ENCODE assay signal across 24 mouse cellular contexts in genomic region chr8:116167874-116168273, GRCm38 (mm10).
"Had no signal": no experiment of that assay in that cellular context is flagged by ENCODE, and none has a peak within 500 bp of the region (broad histone marks: within the 10 kb centered on the region; RNA-seq: fewer than 3 reads in every experiment).

No protein-coding gene starts in this region.

- H3K36me3 ChIP-seq: heart, embryonic 10.5 days; heart, embryonic 12.5 days; hindbrain, embryonic 13.5 days; hindbrain, embryonic 15.5 days; kidney, embryonic 15.5 days; limb, embryonic 13.5 days; limb, embryonic 15.5 days had no signal

- H3K9me3 ChIP-seq: heart, embryonic 10.5 days; heart, embryonic 12.5 days; hindbrain, embryonic 13.5 days; hindbrain, embryonic 15.5 days; kidney, embryonic 15.5 days; limb, embryonic 13.5 days; limb, embryonic 15.5 days had no signal

- H3K27ac ChIP-seq: heart, embryonic 10.5 days; hindbrain, embryonic 13.5 days; hindbrain, embryonic 15.5 days; hindbrain, postnatal 0 days; kidney, embryonic 15.5 days; kidney, postnatal 0 days; limb, embryonic 13.5 days; limb, embryonic 15.5 days had no signal

- H3K4me3 ChIP-seq: heart, embryonic 10.5 days; heart, embryonic 12.5 days; hindbrain, embryonic 13.5 days; hindbrain, embryonic 15.5 days; kidney, embryonic 15.5 days; limb, embryonic 13.5 days; limb, embryonic 15.5 days had no signal

- H3K9ac ChIP-seq: forebrain, postnatal 0 days; heart, embryonic 12.5 days; hindbrain, embryonic 13.5 days; hindbrain, embryonic 15.5 days; kidney, embryonic 15.5 days; limb, embryonic 13.5 days; limb, embryonic 15.5 days had no signal

- ATAC-seq: forebrain, postnatal 0 days; hindbrain, postnatal 0 days; intestine, embryonic 16.5 days had no signal

- H3K4me1 ChIP-seq: heart, embryonic 10.5 days; heart, embryonic 12.5 days; kidney, embryonic 15.5 days; limb, embryonic 13.5 days; limb, embryonic 15.5 days had no signal

- DNase-seq: forebrain, postnatal 0 days; gastrocnemius, postnatal 14 days; gastrocnemius, postnatal 36 days; heart, adult 18-20 months; heart, postnatal 14 days; heart, postnatal 36 days; kidney, adult 11 months; kidney, adult 2 months; kidney, adult 9 months; kidney, postnatal 14 days; kidney, postnatal 36 days; layer of hippocampus, adult 9-11 months; layer of hippocampus, postnatal 36 days; left cerebral cortex, postnatal 4 days had no signal

- H3K27me3 ChIP-seq: hindbrain, embryonic 13.5 days; hindbrain, embryonic 15.5 days; kidney, embryonic 15.5 days had no signal

- H3K4me2 ChIP-seq: heart, embryonic 12.5 days; hindbrain, embryonic 13.5 days; hindbrain, embryonic 15.5 days; kidney, embryonic 15.5 days; limb, embryonic 13.5 days; limb, embryonic 15.5 days had no signal
